Mouse (Mus musculus) bone marrow, adult 2 months (tissue): Measurements from ENCODE around the gene Ankrd22.

Experiments
- CTCF ChIP-seq: fragments of 200-500 bp; IDR thresholded peaks from 2 replicates; pipeline ENCODE4 v1.5.1; 2011; ENCODE audit warnings: low read length, control low read depth; ENCODE audit not compliant: control insufficient read depth, insufficient read depth
- POLR2A ChIP-seq: fragments of 200-500 bp; IDR thresholded peaks from 2 replicates; pipeline ENCODE4 v1.6.1; 2011; ENCODE audit warnings: low read depth, mild to moderate bottlenecking, control low read depth, low read length, borderline replicate concordance; ENCODE audit not compliant: control insufficient read depth

DNA sequence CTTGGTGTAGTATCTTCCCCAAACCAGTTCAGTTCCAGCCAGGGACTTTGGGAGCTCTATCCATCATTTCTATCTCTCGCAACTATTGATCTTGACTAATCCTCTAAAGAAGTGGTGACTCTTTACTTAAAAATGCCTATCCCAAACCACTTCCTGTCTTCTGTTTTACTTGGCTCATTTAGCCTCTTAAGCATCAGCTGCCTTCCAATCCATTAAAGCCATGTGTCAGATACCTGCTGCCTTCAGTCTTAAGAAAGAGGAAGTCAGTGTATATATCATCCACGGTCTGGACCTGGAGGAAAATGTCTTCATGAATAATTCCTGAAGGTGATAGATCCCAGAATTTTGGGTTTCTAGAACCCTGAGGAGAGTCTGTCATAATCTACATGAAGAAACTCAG lies 14.5 kb upstream of the Ankrd22 start:
- TF ChIP-seq POLR2A (no peak), CTCF (no peak)
